Mouse (Mus musculus) gastrocnemius, postnatal 36 days (tissue): ENCODE measurements at regions not wholly inside any gene's neighbourhood (a gene's known extent, or its start where the extent isn't known, plus 50 kb on each side); places are given as distances from the start of the nearest gene placed in this dataset.

Experiments used
- DNase-seq, 2 experiments: peaks; one replicate each; pipeline ENCODE4 v3.0.0; 2022
- intact Hi-C: fragments of 180-260 bp; cut with DNase I; formaldehyde crosslinking; loops from one replicate; pipeline ENCODE4 v1.15.1; 2025

DNA sequence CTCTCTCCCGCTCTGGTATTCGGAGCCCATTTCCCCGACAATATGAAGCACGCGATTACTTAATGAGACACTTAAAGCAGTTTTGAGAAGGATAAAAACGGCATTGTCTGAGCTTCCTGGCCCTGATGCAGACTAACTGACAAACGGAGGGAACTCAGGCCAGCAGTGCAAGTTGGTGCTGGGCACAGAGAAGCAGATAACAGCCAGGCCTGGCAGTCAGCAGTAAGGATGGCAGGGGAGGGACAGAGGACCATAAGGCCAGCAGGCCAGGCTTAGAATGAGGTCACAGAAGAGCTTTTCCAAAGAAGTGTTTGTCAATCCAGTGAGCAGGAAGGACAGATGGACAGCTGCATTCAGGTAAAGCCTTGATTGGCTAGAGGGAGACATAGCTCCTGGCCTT, 107.7 kb upstream of the Gsc start:
- intact Hi-C loops = no loop called here
- no peak for DNase-seq

DNA sequence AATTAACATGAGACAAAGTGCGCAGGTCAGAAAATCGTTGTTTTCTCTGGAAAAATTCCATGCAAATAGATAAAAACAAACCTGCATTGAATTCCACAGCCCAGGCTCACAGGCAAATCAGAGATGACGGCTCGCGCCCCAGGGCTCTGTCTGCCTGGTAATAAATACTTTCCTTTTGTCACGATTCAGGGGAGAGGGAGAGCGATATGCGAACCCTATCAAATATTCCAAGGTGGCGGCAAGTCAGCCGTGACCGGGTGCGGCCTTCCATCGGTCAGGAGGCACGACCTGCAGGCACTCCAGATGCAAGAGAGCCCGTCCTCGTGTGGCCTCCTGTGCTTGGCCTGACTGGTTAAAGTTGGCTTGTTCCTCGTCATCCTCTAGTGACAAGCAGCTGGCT, 94.5 kb upstream of the Gsc start:
- intact Hi-C loops = no loop called here
- DNase-seq = no peak

DNA sequence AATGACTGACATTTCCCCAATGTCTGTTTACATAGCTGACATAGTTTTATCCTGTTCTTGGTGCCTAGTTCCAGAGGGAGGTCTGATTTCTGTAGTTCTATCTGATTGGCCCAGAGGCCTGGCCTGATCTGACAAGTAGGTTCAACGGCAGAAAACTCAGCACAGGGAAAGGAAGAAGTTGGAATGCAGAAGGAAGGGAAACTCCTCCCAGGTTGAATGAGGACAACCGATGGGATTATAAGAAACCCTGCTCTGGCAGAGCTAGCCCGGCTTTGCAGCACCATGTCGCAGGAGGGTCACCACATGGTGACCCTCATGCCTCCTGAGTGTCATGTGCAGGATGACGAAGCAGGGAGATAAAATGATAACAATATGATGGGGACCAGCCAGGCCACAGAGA, 89.8 kb upstream of the Gsc start:
- intact Hi-C loops = no loop called here
- DNase-seq = no peak

DNA sequence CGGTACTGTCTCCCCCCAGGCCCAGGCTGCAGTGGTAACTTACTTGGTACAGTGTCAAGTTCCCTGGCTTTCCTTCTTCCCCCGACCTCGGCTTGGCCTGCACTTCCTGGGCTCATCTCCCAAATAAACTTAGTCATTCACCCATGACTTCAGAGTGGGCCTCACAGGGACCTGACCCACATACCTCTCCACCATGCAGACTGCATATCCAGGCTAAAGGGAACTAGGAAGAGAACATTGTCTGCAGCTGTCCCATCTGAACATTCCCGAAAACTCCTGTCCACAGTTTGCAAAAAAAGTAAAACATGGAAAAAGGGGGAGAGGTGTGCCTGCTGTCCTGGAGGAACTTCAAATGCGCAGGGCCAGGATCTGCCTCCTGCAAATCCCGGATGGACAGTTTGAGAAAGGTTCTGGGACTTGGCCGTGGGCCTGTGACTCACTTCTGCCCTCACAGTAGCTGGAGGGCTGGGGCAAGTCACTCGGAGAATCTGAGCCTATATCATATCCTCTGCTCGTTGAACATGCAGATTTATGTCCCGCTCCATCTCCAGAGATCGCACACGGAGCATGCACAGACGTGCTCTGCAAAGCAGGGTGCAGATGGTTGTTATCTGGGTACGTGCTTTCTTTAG, 87.9 kb upstream of the Gsc start:
- no peak for DNase-seq
- intact Hi-C loops = no loop called here

DNA sequence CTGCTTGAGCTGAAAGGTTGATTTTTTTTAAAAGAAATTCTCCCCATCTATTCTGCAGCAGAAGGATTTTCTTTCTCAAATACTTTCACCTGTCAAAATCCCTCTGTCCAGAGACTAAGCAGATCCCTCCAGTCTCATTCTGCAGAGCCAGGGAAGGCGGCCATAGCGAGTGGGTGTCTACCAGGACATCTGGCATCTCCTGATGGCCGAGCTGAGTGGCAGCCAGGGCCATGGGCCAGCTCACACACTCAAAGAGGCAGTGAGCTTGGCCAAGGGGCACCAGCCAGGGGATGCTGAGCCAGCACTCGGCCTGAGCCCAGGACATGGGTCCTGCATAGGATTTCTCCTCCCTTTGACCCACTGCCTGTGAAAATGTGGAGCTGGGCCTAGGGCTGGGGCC, 84.6 kb upstream of the Gsc start:
- peak; percentile 68 to 76 for DNase-seq
- intact Hi-C loops = no loop called here

DNA sequence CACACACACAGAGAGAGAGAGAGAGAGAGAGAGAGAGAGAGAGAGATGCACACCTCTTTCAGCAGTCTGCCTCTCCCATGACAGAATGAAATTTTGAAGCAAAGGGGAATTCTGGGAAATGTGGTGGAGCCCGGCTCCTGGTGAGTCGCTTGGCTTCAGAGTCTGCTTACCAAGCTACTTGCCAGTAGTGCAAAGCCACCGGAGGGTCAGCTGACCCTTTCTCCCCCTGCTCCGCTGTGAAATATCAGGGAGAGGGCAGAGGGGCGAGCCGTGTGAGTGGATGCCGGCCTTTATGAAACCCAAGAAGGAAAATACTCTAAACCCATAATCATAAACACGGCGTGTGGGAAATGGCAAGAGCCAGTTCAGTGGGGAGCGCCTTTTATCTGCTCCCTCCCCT, 84.2 kb upstream of the Gsc start:
- no peak for DNase-seq
- intact Hi-C loops = no loop called here

DNA sequence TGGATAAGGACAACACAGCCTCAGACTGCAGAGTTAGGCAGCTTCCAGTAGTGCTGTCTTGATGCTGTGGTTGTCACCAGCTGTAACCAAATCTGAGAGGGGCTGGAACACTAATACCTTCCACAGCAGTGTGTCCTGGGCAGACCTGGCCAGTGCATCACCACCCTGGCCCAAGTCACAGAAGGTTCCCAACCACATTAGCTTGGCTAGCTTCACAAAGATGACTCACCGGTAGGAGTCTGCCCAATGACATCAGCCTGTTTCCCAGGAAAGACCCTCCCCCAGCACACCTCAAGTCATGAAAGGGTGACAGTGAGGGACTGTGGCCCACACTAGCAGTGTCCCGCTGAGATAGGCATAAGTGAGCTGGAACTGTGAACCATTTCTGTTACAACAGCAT, 75.5 kb upstream of the Gsc start:
- no peak for DNase-seq
- intact Hi-C loops = loop anchor here (10.0 kb wide), 1 partner anchor 104 kb away; no protein-coding TSS in a partner anchor

DNA sequence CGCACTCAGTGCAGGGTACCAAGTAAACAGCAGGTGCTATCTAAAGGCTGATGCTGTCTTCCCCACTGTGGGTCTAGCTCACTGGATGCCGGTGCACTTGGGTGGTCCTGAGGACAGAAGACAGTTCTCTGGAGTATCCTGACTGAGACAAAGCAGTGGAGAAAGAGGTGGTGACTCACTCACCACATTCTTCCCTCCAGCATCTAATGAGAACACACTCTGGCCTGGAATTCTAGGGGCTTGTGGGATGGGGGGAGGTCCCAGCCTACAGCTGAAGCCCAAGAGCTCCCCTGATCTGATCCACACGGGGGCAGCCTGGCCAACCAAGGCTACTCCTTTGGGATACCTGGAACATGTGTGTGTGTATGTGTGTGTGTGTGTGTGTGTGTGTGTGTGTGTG, 74.4 kb upstream of the Gsc start:
- intact Hi-C loops = loop anchor here (10.0 kb wide), 1 partner anchor 103 kb away; no protein-coding TSS in a partner anchor
- no peak for DNase-seq

DNA sequence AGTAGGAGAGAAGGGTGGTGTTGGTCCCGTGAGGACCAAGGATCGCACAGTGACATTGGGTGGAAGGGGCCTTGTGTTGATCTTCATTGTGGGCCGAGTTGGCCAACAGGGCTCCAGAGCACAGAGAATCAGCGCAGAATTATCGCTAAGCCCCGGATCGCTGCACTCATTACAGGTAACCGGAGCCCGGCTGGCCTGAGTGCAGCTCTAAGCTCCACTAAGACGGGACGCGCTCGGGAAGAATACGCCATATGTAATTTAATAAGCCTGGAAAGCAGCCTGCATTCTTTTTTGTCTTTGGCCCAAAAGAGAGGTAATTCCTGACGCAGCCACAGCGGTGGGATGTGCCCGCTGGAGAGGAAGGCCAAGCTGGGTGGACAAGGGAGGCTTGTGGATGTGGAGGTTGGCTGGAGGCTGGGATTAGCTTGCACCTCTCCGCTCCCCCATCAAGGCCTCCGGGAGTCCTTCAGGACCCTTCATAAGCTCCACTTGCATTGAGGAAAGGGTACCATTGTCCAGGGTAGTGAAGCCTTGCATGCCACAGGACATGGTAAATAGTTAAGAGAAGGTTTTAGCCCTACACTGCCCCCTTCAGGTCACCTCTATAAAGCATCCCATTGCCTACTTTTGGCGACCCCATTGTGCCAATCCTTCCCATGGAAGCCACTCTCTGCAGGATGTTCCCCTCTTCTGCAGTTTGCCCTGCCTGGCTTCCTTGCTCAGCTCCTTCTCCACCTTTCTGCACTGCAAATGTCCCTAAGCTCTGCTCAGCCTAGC, 73.1 kb upstream of the Gsc start:
- no peak for DNase-seq
- intact Hi-C loops = loop anchor here (10.0 kb wide), 1 partner anchor 101 kb away; no protein-coding TSS in a partner anchor

DNA sequence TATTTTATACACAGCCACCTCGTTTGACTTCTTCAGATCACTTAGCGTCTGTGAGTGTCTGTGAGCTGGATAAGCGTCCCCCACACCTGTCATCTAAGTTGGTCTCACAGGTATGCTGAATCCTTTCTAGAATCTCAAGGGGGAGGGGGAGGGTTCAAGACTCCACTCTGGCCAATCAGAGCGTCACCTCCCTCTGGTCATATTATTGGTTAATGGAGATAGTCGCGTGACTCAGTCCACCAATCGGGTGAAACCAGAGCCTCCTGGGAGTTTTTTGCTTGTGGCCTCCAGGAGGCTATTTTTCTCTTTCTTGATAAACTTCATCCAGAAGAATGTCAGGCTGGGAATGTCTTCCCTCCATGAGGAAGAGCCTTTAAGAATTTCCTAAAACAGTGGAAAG, 66.8 kb upstream of the Gsc start:
- intact Hi-C loops = loop anchor here (10.0 kb wide), 1 partner anchor 95 kb away; no protein-coding TSS in a partner anchor
- DNase-seq = no peak

DNA sequence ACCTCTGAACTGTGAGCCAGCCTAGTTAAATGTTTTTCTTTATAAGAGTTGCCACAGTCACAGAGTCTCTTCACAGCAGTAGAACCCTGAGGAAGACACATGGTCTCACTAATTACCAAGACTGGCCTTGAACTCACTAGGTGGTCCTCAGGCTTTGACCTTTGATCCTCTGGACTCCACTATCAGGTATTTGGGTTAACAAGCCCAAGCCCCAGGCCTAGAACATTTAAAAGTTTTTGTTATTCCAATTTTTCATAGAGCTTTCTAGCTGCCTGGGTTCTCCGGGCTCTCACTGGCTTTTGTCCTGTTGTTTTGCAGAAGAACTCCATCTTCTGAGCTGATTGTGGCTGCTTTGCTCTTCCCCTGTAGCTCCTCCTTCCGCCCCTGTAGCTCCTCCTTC, 65.3 kb upstream of the Gsc start:
- intact Hi-C loops = no loop called here
- DNase-seq = no peak

DNA sequence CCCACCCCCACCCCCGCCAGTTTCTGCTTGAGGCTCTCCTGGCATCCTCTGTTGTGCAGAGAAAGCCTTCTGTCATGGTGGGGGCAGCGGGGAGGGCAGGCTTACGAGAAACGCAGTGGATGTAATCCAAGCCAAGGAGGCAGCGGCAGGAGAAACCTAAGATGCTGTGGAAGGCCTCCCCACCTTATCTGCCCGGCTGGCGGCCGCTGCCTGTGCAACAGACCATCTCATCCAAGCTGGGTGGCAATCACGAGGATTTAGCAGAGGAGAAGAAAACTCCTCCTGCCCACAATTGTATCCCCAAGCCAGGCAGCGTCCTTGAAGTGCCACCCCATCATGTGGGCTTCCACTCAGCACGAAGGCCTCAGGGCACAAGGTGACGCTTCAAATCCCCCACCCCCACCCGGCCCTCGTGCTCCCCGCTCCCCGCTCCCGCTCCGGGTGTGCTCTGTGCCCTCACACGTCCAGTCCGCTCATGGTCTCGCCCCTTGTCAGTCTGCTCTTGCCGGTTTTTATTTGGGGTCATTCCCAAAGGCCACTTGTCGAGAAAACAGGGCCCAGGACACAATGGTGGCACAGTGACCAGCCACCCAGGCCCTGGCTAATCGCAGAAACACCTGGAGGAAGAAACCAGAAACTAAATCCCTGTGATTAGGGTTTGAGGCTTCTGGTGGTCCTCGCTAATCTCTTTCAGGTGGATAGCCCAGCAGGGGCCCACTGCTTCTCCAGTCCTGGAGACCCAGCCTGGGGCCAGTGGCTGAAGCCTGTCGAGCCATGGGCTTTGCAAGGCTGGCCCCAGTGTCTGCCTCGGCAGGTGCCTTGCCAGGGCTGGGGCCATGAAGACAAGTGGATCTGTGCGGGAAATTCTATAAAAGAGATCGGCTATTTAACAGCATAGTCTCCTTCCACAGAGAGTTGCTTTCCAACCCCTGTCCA, 58.6 kb upstream of the Gsc start:
- intact Hi-C loops = no loop called here
- no peak for DNase-seq

DNA sequence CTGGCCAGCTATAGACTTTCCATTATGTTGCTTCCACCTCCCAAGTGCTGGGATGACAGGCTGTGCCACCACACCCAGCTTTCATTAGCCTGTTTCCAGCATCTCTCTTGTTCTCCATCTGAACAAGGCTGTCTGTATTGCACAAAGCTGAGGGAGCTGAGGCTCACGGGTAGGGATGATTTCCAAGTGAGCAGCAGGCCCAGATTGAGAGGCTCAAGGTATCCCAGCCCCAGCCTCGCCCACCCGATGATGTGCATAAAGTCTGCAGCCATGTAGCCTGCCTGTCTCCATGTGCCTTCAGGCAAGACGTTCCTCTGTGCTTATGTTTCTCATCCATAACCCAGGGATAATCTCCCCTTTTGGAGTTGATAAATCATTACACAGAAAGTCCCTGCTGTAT, 57.5 kb upstream of the Gsc start:
- DNase-seq = no peak
- intact Hi-C loops = no loop called here
